ENCODE assay signal across 8 mouse cellular contexts in genomic region chr6:98105280-98106090, GRCm38 (mm10).
DNase-seq lines count a peak whose midpoint lies in the region; ATAC-seq and TF ChIP-seq lines count a peak whose summit lies in the region.

No protein-coding gene starts in this region.

- WGBS in embryonic facial prominence, embryonic 13.5 days, result 44% methylated on average over 18 of the region's 18 CpGs
- 58% methylated on average over 18 of the region's 18 CpGs for WGBS in heart, embryonic 10.5 days
- WGBS in kidney, embryonic 14.5 days, result 50% methylated on average over 18 of the region's 18 CpGs
- 28% methylated on average over 18 of the region's 18 CpGs for WGBS in limb, embryonic 14.5 days
- 51% methylated on average over 18 of the region's 18 CpGs for WGBS in midbrain, embryonic 16.5 days
- 24% methylated on average over 18 of the region's 18 CpGs for WGBS in spleen, adult 2 months

- peaks cover 7% of the 10 kb centered on the region; the same call in 1 of the 2 replicates for H3K27me3 ChIP-seq in embryonic facial prominence, embryonic 13.5 days
- H3K27me3 ChIP-seq in heart, embryonic 10.5 days (ENCODE audit: insufficient read depth, poor library complexity, severe bottlenecking), result no peaks in the 10 kb centered on the region
- H3K27me3 ChIP-seq in kidney, embryonic 14.5 days (ENCODE audit: control insufficient read depth, insufficient read depth, low read length), result no peaks in the 10 kb centered on the region
- H3K27me3 ChIP-seq in limb, embryonic 14.5 days (ENCODE audit: control insufficient read depth, insufficient read depth, low read length), result no peaks in the 10 kb centered on the region
- no peaks in the 10 kb centered on the region; the same call in 1 of the 2 replicates for H3K27me3 ChIP-seq in midbrain, embryonic 16.5 days (ENCODE audit: control insufficient read depth, insufficient read depth, low read depth, low read length)
- no peaks in the 10 kb centered on the region for H3K27me3 ChIP-seq in spleen, adult 2 months (ENCODE audit: control insufficient read depth, insufficient read depth, low read length)

- peak overlapping the region; percentile 55 for H3K4me2 ChIP-seq in embryonic facial prominence, embryonic 13.5 days
- peak overlapping the region; percentile 42 for H3K4me2 ChIP-seq in kidney, embryonic 14.5 days (replicated peaks; ENCODE audit: low read depth, low read length)
- peak overlapping the region; percentile 16 for H3K4me2 ChIP-seq in limb, embryonic 14.5 days (replicated peaks; ENCODE audit: low read depth, low read length, severe bottlenecking)
- H3K4me2 ChIP-seq in midbrain, embryonic 16.5 days (ENCODE audit: low read length), result peak overlapping the region; percentile 41

- no peaks in the 10 kb centered on the region for H3K36me3 ChIP-seq in embryonic facial prominence, embryonic 13.5 days
- no peaks in the 10 kb centered on the region for H3K36me3 ChIP-seq in heart, embryonic 10.5 days
- H3K36me3 ChIP-seq in kidney, embryonic 14.5 days (ENCODE audit: control insufficient read depth, insufficient read depth, low read length), result no peaks in the 10 kb centered on the region
- H3K36me3 ChIP-seq in limb, embryonic 14.5 days (ENCODE audit: control insufficient read depth, insufficient read depth, low read length), result no peaks in the 10 kb centered on the region
- H3K36me3 ChIP-seq in midbrain, embryonic 16.5 days (ENCODE audit: control insufficient read depth, insufficient read depth, low read length), result no peaks in the 10 kb centered on the region
- no peaks in the 10 kb centered on the region for H3K36me3 ChIP-seq in spleen, adult 2 months (ENCODE audit: control insufficient read depth, insufficient read depth, low read length)

- peaks cover 17% of the 10 kb centered on the region for H3K4me1 ChIP-seq in embryonic facial prominence, embryonic 13.5 days
- no peaks in the 10 kb centered on the region for H3K4me1 ChIP-seq in heart, embryonic 10.5 days
- H3K4me1 ChIP-seq in kidney, embryonic 14.5 days (ENCODE audit: control insufficient read depth, insufficient read depth, low read length), result no peaks in the 10 kb centered on the region
- H3K4me1 ChIP-seq in limb, embryonic 14.5 days (ENCODE audit: control insufficient read depth, insufficient read depth, low read length), result peaks cover 26% of the 10 kb centered on the region
- H3K4me1 ChIP-seq in midbrain, embryonic 16.5 days (ENCODE audit: control insufficient read depth, insufficient read depth, low read length), result peaks cover 4% of the 10 kb centered on the region; the same call in 1 of the 2 replicates
- no peaks in the 10 kb centered on the region for H3K4me1 ChIP-seq in spleen, adult 2 months (ENCODE audit: control insufficient read depth, insufficient read depth, insufficient read length)

- H3K27ac ChIP-seq in embryonic facial prominence, embryonic 13.5 days, result no peak overlapping the region
- no peak overlapping the region; the same call in 1 of the 2 replicates for H3K27ac ChIP-seq in heart, embryonic 10.5 days
- H3K27ac ChIP-seq in kidney, embryonic 14.5 days (ENCODE audit: low read depth, low read length), result no peak overlapping the region
- 0 out of 2 replicates have a peak overlapping the region, but pooled peaks have one; percentile 6 for H3K27ac ChIP-seq in limb, embryonic 14.5 days (replicated peaks; ENCODE audit: low read depth, low read length)
- H3K27ac ChIP-seq in midbrain, embryonic 16.5 days (ENCODE audit: low read length), result no peak overlapping the region
- no peak overlapping the region for H3K27ac ChIP-seq in spleen, adult 2 months (ENCODE audit: insufficient read depth, low read length)

- no peaks in the 10 kb centered on the region for H3K9me3 ChIP-seq in embryonic facial prominence, embryonic 13.5 days
- H3K9me3 ChIP-seq in heart, embryonic 10.5 days, result no peaks in the 10 kb centered on the region
- no peaks in the 10 kb centered on the region for H3K9me3 ChIP-seq in kidney, embryonic 14.5 days (ENCODE audit: control insufficient read depth, low read length)
- no peaks in the 10 kb centered on the region for H3K9me3 ChIP-seq in limb, embryonic 14.5 days (ENCODE audit: control insufficient read depth, low read length)
- no peaks in the 10 kb centered on the region for H3K9me3 ChIP-seq in midbrain, embryonic 16.5 days (replicated peaks; ENCODE audit: control insufficient read depth, low read length, poor library complexity, severe bottlenecking)

- peak; percentile 45; the same call in 1 of the 2 replicates for TF ChIP-seq CTCF in spleen, adult 2 months (IDR thresholded peaks at IDR 0.05; ENCODE audit: extremely low read depth, insufficient read depth, insufficient read length, insufficient replicate concordance)

- H3K4me3 ChIP-seq in embryonic facial prominence, embryonic 13.5 days, result peak overlapping the region; percentile 29
- H3K4me3 ChIP-seq in heart, embryonic 10.5 days, result peak overlapping the region; percentile 43
- peak overlapping the region; percentile 21; the same call in 1 of the 2 replicates for H3K4me3 ChIP-seq in kidney, embryonic 14.5 days (ENCODE audit: low read length)
- H3K4me3 ChIP-seq in limb, embryonic 14.5 days (replicated peaks; ENCODE audit: low read length), result peak overlapping the region; percentile 1; the same call in 1 of the 2 replicates
- no peak overlapping the region for H3K4me3 ChIP-seq in midbrain, embryonic 16.5 days (ENCODE audit: low read depth, low read length)
- H3K4me3 ChIP-seq in spleen, adult 2 months (ENCODE audit: extremely low read depth, insufficient read depth, insufficient read length), result peak overlapping the region; percentile 60

- DNase-seq in 416B (ENCODE audit: low read depth), result peak; percentile 74
- DNase-seq in adrenal gland, postnatal 4 days (ENCODE audit: low spot score in 2 of 2), result peak; percentile 37 to 39
- DNase-seq in heart, embryonic 10.5 days (ENCODE audit: low spot score), result no peak
- DNase-seq in limb, embryonic 14.5 days (ENCODE audit: low spot score), result peak; percentile 89
- peak; percentile 48 to 71 for DNase-seq in spleen, adult 2 months (ENCODE audit: low read depth in 1 of 2, low spot score in 2 of 2)

- no peak for ATAC-seq in embryonic facial prominence, embryonic 13.5 days (ENCODE audit: insufficient number of reproducible peaks, insufficient read depth, low FRiP score, low TSS enrichment, low read depth)
- no peak for ATAC-seq in kidney, embryonic 14.5 days (ENCODE audit: low FRiP score, low TSS enrichment)
- no peak for ATAC-seq in limb, embryonic 14.5 days (ENCODE audit: low FRiP score, low read depth)
- no peak for ATAC-seq in midbrain, embryonic 16.5 days

- no peak for TF ChIP-seq POLR2A in limb, embryonic 14.5 days (IDR thresholded peaks at IDR 0.05; ENCODE audit: borderline replicate concordance, extremely low read depth, insufficient read depth, insufficient read length)
- TF ChIP-seq POLR2A in spleen, adult 2 months (IDR thresholded peaks at IDR 0.05; ENCODE audit: low read depth, low read length), result no peak

- peak overlapping the region; percentile 56; the same call in 1 of the 2 replicates for H3K9ac ChIP-seq in embryonic facial prominence, embryonic 13.5 days
- no peak overlapping the region for H3K9ac ChIP-seq in kidney, embryonic 14.5 days (ENCODE audit: low read depth, low read length)
- no peak overlapping the region for H3K9ac ChIP-seq in limb, embryonic 14.5 days (ENCODE audit: low read depth, low read length, severe bottlenecking)
- H3K9ac ChIP-seq in midbrain, embryonic 16.5 days (ENCODE audit: low read depth, low read length), result no peak overlapping the region
